Mouse (Mus musculus) hindbrain, embryonic 16.5 days (tissue): Measurements from ENCODE around the gene 4930430A15Rik. TPM values are rescaled to one million over a fixed set of nuclear protein-coding genes. Genes with fewer than 3 reads are reported as not detected.

ENCODE experiments used
- ATAC-seq: fragments of 200-750 bp; cut with Nextera tagmentation; 2 replicates; pipeline ENCODE4 v1.8.0; 2017; ENCODE audit warnings: moderate TSS enrichment, moderate library complexity
- H3K27ac ChIP-seq: fragments of 300-500 bp; sonication (generic); 2 replicates; pipeline ENCODE4 v1.5.1; 2014; ENCODE audit warnings: low read depth, mild to moderate bottlenecking, control low read depth, low read length, moderate library complexity
- H3K27me3 ChIP-seq: fragments of 300-500 bp; sonication (generic); replicated peaks from 2 replicates; pipeline ENCODE4 v1.6.1; 2014; ENCODE audit warnings: low read length; ENCODE audit not compliant: control insufficient read depth, insufficient read depth
- H3K36me3 ChIP-seq: fragments of 300-500 bp; sonication (generic); 2 replicates; pipeline ENCODE4 v1.6.1; 2014; ENCODE audit warnings: mild to moderate bottlenecking, low read length, moderate library complexity, mixed read lengths; ENCODE audit not compliant: control insufficient read depth, insufficient read depth
- H3K4me1 ChIP-seq: fragments of 300-500 bp; sonication (generic); 2 replicates; pipeline ENCODE4 v1.6.1; 2014; ENCODE audit warnings: low read depth, low read length; ENCODE audit not compliant: control insufficient read depth, insufficient read depth
- H3K4me2 ChIP-seq: fragments of 300-500 bp; sonication (generic); 2 replicates; pipeline ENCODE4 v1.6.1; 2014; ENCODE audit warnings: mild to moderate bottlenecking, low read length, control low read depth, moderate library complexity
- H3K4me3 ChIP-seq: fragments of 300-500 bp; sonication (generic); 2 replicates; pipeline ENCODE4 v1.5.1; 2014; ENCODE audit warnings: mild to moderate bottlenecking, low read length, control low read depth, moderate library complexity
- H3K9ac ChIP-seq: fragments of 300-500 bp; sonication (generic); 2 replicates; pipeline ENCODE4 v1.6.1; 2014; ENCODE audit warnings: low read depth, mild to moderate bottlenecking, control low read depth, low read length, moderate library complexity
- H3K9me3 ChIP-seq: fragments of 300-500 bp; sonication (generic); 2 replicates; pipeline ENCODE4 v1.6.1; 2014; ENCODE audit warnings: mild to moderate bottlenecking, low read length, moderate library complexity; ENCODE audit not compliant: control insufficient read depth
- WGBS: fragments of 180-500 bp; shearing (Covaris S2); extraction: QIAGEN DNeasy Blood & Tissue Kit; methylation state at CpG from one replicate; pipeline ENCODE4 v1.1.7; 2014; 5-methylcytosine and 5-hydroxymethylcytosine counted together
- polyA plus RNA-seq: library from polyadenylated mRNA; unstranded; fragments of >200 nt; fragmentation: Nextera tagmentation; extraction: Ambion mirVana; gene quantifications from 2 replicates; pipeline ENCODE4 v1.2.1, GENCODE M21; 2015

The 4930430A15Rik gene
- polyA plus RNA-seq, result not detected in 2 replicates

- H3K4me3 ChIP-seq, result no peak within 1 kb of the TSS
- H3K9me3 ChIP-seq, result no peaks in the 10 kb centered on the region
- WGBS, result 88% methylated on average over 6 of the region's 6 CpGs
- no peak for ATAC-seq
- no peak within 1 kb of the TSS for H3K4me2 ChIP-seq
- no peak within 1 kb of the TSS for H3K9ac ChIP-seq
- no peak within 1 kb of the TSS for H3K27ac ChIP-seq
- no peaks in the 10 kb centered on the region for H3K36me3 ChIP-seq
- no peaks in the 10 kb centered on the region for H3K27me3 ChIP-seq
- no peaks in the 10 kb centered on the region for H3K4me1 ChIP-seq
These were observed at the start of gene 4930430A15Rik for GRCm38 (mm10) chr2:111229502-111229901. 4930430A15Rik (minus strand) TSS chr2:111229602.

- Histone ChIP-seq H3K36me3 (no peaks in the 10 kb centered on the region), H3K9me3 (peaks cover 2% of the 10 kb centered on the region; the same call in 1 of the 2 replicates), H3K27me3 (no peaks in the 10 kb centered on the region), H3K9ac (no peak within 1 kb of the TSS), H3K4me2 (no peak within 1 kb of the TSS), H3K4me1 (no peaks in the 10 kb centered on the region), H3K27ac (no peak within 1 kb of the TSS), H3K4me3 (no peak within 1 kb of the TSS)
- no peak for ATAC-seq
- 89% methylated on average over 2 of the region's 2 CpGs for WGBS
These were observed 44.6 kb upstream of the 4930430A15Rik start, which contains the start of gene Olfr1277 for GRCm38 (mm10) chr2:111274006-111274405. Olfr1277 (minus strand) TSS chr2:111274106.

- no peak for ATAC-seq
- no peaks in the 10 kb centered on the region for H3K36me3 ChIP-seq
- no peaks in the 10 kb centered on the region for H3K4me1 ChIP-seq
- no peaks in the 10 kb centered on the region for H3K9me3 ChIP-seq
- H3K27me3 ChIP-seq, result no peaks in the 10 kb centered on the region
- no peak within 1 kb of the TSS for H3K27ac ChIP-seq
- H3K4me2 ChIP-seq, result no peak within 1 kb of the TSS
- no peak within 1 kb of the TSS for H3K4me3 ChIP-seq
- no peak within 1 kb of the TSS for H3K9ac ChIP-seq
These were observed 24.8 kb upstream of the 4930430A15Rik start, which contains the start of gene Olfr1276 for GRCm38 (mm10) chr2:111254216-111254615. Olfr1276 (plus strand) TSS chr2:111254516.

GRCm38 (mm10) chr2:111235186-111235585 lies 5.8 kb upstream of the 4930430A15Rik start, which contains the start of gene Olfr1275:
Olfr1275 (minus strand) TSS chr2:111235286.
- H3K4me1 ChIP-seq, result no peaks in the 10 kb centered on the region
- no peak within 1 kb of the TSS for H3K4me3 ChIP-seq
- H3K9ac ChIP-seq, result no peak within 1 kb of the TSS
- H3K9me3 ChIP-seq, result no peaks in the 10 kb centered on the region
- 82% methylated on average over 1 of the region's 1 CpGs for WGBS
- no peaks in the 10 kb centered on the region for H3K36me3 ChIP-seq
- H3K27ac ChIP-seq, result no peak within 1 kb of the TSS
- ATAC-seq, result no peak
- H3K27me3 ChIP-seq, result no peaks in the 10 kb centered on the region
- no peak within 1 kb of the TSS for H3K4me2 ChIP-seq

- Histone ChIP-seq H3K9me3 (no peaks in the 10 kb centered on the region), H3K4me2 (no peak overlapping the region), H3K4me3 (no peak overlapping the region), H3K27ac (no peak overlapping the region), H3K27me3 (no peaks in the 10 kb centered on the region), H3K9ac (no peak overlapping the region), H3K4me1 (no peaks in the 10 kb centered on the region), H3K36me3 (no peaks in the 10 kb centered on the region)
- WGBS, result 95% methylated on average over 11 of the region's 11 CpGs
- ATAC-seq, result no peak
These were observed 47.3 kb downstream of the 4930430A15Rik start for GRCm38 (mm10) chr2:111182068-111182467.

GRCm38 (mm10) chr2:111152836-111153235 lies 76.6 kb downstream of the 4930430A15Rik start, which contains the start of gene Gm15130:
Gm15130 (minus strand) TSS chr2:111152936.
- H3K27ac ChIP-seq, result no peak within 1 kb of the TSS
- WGBS, result 75% methylated on average over 2 of the region's 2 CpGs
- ATAC-seq, result no peak

GRCm38 (mm10) chr2:111135739-111136138 lies 93.7 kb downstream of the 4930430A15Rik start:
- ATAC-seq, result peak; percentile 45; the same call in 1 of the 2 replicates
- 76% methylated on average over 5 of the region's 5 CpGs for WGBS
- H3K4me1 ChIP-seq, result no peaks in the 10 kb centered on the region
- H3K27me3 ChIP-seq, result no peaks in the 10 kb centered on the region
- H3K9me3 ChIP-seq, result no peaks in the 10 kb centered on the region
- no peak overlapping the region for H3K4me2 ChIP-seq
- no peak overlapping the region for H3K27ac ChIP-seq
- no peak overlapping the region for H3K4me3 ChIP-seq
- no peak overlapping the region for H3K9ac ChIP-seq
- no peaks in the 10 kb centered on the region for H3K36me3 ChIP-seq

More at GRCm38 (mm10) chr2:111152836-111153235, 76.6 kb downstream of the 4930430A15Rik start, which contains the start of gene Gm15130:
- Histone ChIP-seq H3K4me1 (no peaks in the 10 kb centered on the region), H3K27me3 (no peaks in the 10 kb centered on the region), H3K9ac (no peak within 1 kb of the TSS), H3K36me3 (no peaks in the 10 kb centered on the region), H3K9me3 (no peaks in the 10 kb centered on the region), H3K4me3 (no peak within 1 kb of the TSS), H3K4me2 (no peak within 1 kb of the TSS)

Other genes starting within 250 kb of the 4930430A15Rik start
- gene Gm13941, start 123.6 kb downstream of the 4930430A15Rik start, polyA plus RNA-seq, result not detected in 2 replicates
- not detected in 2 replicates for gene Gm15130, start 76.7 kb downstream of the 4930430A15Rik start, polyA plus RNA-seq
- gene Olfr1275, start 5.7 kb upstream of the 4930430A15Rik start, polyA plus RNA-seq, result not detected in 2 replicates
- not detected in 2 replicates for gene Olfr1276, start 24.9 kb upstream of the 4930430A15Rik start, polyA plus RNA-seq
- gene Olfr1277, start 44.5 kb upstream of the 4930430A15Rik start, polyA plus RNA-seq, result not detected in 2 replicates
- not detected in 2 replicates for gene Olfr1278, start 60.5 kb upstream of the 4930430A15Rik start, polyA plus RNA-seq
- not detected in 2 replicates for gene Olfr1279, start 71.0 kb upstream of the 4930430A15Rik start, polyA plus RNA-seq
- gene Olfr1280, start 84.4 kb upstream of the 4930430A15Rik start, polyA plus RNA-seq, result not detected in 2 replicates
- not detected in 2 replicates for gene Olfr1281, start 96.9 kb upstream of the 4930430A15Rik start, polyA plus RNA-seq
- gene Olfr1282, start 106.5 kb upstream of the 4930430A15Rik start, polyA plus RNA-seq, result not detected in 2 replicates
- not detected in 2 replicates for gene Olfr1283, start 137.2 kb upstream of the 4930430A15Rik start, polyA plus RNA-seq
- gene Olfr1284, start 145.9 kb upstream of the 4930430A15Rik start, polyA plus RNA-seq, result not detected in 2 replicates
- not detected in 2 replicates for gene Olfr1286, start 193.5 kb upstream of the 4930430A15Rik start, polyA plus RNA-seq
- not detected in 2 replicates for gene Olfr1287, start 219.5 kb upstream of the 4930430A15Rik start, polyA plus RNA-seq
- gene Olfr1288, start 244.5 kb upstream of the 4930430A15Rik start, polyA plus RNA-seq, result not detected in 2 replicates